Mouse (Mus musculus): Measurements from ENCODE around the gene Chst8.

Chst8 gene

GRCm38 (mm10) chr7:34748501-34748900 lies 64.0 kb downstream of the Chst8 start:
- no peak for DNase-seq

GRCm38 (mm10) chr7:34747661-34748060 lies 64.8 kb downstream of the Chst8 start:
- no peak for DNase-seq

DNA sequence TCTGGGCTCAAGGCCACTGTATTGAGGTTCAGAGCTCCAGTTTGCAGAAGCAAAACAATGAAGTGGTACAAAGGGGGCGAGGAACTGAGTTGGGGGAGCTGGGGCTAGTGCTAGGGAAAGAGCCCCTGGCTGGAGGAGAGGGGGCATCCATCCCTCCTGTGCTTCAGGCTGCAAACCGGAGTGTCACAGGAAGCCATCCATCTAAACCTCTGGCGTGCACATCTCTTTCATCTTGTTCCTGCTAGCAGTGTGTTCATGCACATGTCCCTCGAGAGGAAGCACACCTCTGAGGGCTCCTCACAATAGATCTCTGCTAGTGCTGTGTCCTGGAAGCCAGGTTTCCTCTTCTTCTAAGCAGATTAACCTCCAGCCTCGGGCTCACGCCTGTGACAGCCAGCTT lies 65.9 kb downstream of the Chst8 start:
- DNase-seq, result no peak

GRCm38 (mm10) chr7:34746165-34746564 lies 66.3 kb downstream of the Chst8 start:
- no peak for DNase-seq

DNA sequence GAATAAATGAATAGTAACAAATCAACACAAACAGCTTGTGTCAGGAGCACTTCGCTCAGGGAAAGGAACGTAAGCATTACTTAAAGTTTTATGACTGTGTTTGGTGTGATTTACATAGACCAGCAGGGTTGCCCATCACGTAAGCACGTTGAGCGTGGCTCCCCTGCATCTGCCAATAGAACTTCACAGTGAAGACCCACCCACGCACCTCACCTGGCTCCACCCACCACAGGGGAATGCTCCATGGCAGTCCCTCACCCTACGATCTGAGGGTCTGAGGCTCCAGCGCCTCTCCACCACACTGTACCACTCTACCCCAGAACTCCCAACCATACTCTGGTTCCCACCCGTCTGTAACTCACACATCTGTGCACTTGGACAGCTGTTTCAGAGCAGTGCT lies 67.1 kb downstream of the Chst8 start:
- DNase-seq, result no peak

GRCm38 (mm10) chr7:34744994-34745393 lies 67.5 kb downstream of the Chst8 start:
- DNase-seq, result no peak

DNA sequence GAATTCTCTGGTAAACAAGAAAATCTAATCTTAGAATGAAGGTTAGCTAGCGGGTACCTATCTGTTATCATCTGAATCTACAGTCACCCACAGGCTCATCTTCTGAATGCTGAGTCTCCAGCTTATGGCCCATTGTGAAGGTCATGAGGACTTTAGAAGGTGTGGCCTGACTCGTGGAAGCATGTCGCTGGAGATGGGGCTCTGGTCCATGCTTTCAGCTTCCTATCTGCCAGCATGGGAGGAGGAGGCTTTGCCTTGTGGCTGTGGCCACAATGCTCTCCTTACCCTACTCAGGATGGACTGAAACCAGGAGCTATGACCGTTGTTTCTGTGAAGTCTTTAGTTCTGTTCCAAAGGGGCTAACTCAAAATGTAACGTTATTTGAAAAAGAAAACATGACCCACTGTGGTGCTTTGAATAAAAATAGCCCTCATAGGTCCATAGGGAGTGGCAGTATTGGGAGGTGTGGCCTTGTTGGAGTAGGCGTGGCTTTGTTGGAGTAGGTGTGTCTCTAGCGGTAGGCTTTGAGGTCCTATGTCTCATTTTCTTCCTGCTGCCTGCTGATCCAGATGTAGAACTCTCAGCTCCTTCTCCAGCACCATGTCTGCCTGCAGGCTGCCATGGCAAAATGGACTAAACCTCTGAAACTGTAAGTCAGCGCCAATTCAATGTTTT lies 69.0 kb downstream of the Chst8 start:
- no peak for DNase-seq

- no peak for DNase-seq
These were observed 73.1 kb downstream of the Chst8 start for GRCm38 (mm10) chr7:34739371-34739770.

- DNase-seq, result no peak
These were observed 75.3 kb downstream of the Chst8 start for GRCm38 (mm10) chr7:34737206-34737605.

DNA sequence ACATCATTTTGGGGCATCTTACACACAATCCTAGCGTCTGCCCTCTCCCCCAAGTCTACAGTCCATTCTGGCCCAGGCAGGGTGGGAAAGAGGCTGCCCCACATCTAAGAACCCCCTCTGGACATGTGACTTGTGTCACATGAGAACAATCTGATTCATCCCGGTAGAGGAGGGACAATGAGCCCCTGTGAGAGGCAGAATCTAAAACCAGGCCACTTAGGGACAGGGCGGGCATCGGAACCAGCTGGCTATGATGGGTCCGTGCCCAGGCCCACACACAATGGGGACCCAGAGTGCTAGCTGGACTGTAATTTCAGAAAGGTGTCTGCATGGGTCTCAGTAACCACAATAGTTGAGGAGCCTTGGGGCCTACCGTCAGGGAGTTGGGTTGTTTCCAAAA lies 78.2 kb downstream of the Chst8 start:
- no peak for DNase-seq

DNA sequence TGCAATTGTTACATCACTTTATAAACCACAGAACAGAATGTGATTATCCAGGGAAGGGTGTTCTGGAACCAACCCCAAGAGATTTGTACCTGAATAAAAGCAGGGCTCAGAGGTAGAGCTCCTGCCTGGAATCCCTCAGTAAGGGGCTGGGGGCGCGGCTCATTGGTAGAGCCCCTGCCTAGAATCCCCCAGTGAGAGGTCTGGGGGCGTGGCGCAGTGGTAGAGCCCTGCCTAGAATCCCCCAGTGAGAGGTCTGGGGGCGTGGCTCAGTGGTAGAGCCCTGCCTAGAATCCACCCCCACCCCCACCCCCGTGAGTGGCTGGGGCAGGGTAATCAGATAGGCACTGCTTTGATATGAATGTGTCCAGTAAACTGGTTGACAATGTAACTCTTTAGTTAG lies 83.6 kb downstream of the Chst8 start:
- DNase-seq, result no peak

GRCm38 (mm10) chr7:34725206-34725605 lies 87.3 kb downstream of the Chst8 start:
- no peak for DNase-seq

- DNase-seq, result no peak
These were observed 89.8 kb downstream of the Chst8 start for GRCm38 (mm10) chr7:34722551-34723230.

GRCm38 (mm10) chr7:34722151-34722550 lies 90.4 kb downstream of the Chst8 start:
- no peak for DNase-seq

- DNase-seq, result no peak
These were observed 90.9 kb downstream of the Chst8 start for GRCm38 (mm10) chr7:34721650-34722048.

DNA sequence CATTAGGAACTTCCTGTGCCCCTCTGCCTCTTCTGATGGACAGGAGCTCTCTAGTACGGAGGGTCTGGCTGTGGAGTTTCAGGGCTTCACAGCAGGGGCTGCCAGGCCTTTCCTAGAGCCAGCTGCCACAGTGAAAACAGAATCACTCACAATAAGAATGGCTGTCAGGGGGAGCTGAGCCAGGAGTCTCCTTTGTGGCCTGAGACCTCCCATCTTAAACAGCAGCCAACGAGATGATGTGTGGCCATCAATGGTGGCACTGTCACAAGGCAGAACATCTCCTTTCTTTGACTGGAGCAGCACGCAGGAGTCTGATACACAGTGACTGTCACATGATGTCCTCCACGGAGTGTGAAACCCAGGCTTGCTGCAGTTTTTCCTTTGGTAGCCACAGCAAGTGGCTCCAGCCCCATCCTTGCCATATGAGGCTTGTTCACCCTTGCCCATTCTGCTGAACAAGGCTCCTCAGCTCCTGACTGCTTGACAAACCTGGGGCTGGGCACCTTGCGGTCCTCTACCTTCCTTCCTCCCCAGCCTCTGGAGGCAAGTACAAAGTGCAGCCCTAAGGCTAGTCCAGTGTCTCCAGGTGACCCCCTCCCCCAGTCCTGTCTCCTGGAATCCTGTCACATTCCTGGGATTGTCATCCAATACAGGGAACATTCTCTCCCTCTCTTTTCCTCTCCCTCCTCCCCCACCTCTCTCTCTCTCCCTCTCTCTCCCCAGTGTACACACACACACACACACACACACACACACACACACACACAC lies 91.4 kb downstream of the Chst8 start:
- no peak for DNase-seq

- peak; percentile 70 to 77 for DNase-seq
These were observed 92.9 kb downstream of the Chst8 start for GRCm38 (mm10) chr7:34719599-34719998.

DNA sequence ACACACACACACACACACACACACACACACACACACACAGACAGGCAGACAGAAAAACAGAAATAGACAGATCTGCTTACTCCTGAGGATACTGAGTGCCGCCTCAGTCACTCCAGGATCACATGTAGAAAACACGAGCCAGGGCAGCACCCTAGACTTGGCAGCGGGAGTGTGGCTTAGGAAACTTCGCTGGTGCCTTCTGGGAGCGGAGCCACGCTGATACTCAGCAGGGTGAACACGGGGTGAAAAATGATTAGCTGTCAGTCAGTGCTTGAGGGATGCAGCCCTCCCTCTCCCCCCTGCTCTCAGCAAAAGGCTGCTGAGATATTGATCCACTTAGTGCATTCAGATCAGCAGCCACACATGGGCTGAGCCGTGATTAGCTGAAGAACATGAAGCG lies 93.9 kb downstream of the Chst8 start:
- no peak for DNase-seq

DNA sequence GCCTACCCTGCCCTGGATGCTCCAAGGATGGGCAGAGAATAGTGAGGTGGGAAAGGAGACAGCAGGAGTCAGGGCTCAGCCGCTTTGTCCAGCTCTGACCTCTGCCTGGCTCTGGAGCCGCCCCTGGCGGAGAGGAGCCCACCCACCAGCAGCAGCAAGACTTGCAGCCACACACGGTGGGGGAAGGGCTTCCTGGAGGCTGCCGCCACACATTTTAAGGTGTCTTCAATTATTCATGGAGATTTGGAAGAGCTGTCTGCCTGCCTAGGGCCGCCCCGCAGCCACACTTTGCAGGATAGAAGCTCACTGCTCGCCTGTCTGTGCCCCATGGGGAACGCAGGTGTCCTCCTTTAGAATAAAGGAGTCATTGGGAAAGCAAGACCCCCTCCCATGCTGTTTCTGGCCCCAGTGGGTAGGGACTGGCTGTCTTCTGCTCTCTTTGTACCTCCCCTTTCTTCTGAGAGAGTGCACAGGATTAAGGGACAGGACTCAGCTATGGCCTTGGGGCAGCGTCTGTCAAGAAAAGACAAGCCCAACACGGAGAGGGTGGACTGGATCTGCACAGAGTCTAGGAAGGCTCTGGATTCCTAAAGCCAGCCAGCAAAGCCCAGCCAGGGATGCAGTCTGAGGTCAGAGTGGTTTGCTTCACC lies 95.2 kb downstream of the Chst8 start:
- no peak for DNase-seq

DNA sequence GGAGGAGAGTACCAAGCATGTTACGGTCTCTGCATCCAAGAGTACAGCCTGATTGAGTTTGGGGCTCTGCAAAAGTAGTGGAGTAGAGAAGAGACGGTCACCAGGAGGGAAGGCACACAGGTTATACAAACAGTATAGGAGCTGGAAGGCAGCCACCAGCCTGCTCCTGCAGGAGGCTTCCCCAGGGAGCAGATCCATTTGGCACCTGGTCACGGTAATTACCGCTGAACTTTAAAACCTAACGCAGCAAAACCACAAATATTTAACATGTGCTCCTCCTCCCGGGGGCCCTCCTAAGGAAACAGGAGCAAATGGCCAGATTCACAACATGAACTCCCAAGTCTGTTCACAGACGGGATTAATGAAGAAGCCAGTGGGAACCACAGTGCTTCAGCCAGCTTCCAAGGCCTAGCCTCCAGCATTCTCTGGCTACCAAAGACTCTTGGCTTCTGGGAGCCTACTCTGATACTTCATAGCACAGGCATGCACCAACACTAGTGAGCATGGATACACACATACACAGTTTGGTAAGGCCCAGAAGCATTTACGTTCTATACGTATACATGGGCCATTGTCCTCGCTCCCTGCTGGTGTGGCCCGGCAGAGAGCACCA lies 97.6 kb downstream of the Chst8 start:
- DNase-seq, result peak in 1 of 2 experiments; percentile 20

GRCm38 (mm10) chr7:34709111-34709510 lies 103.4 kb downstream of the Chst8 start:
- DNase-seq, result peak; percentile 65 to 80

DNA sequence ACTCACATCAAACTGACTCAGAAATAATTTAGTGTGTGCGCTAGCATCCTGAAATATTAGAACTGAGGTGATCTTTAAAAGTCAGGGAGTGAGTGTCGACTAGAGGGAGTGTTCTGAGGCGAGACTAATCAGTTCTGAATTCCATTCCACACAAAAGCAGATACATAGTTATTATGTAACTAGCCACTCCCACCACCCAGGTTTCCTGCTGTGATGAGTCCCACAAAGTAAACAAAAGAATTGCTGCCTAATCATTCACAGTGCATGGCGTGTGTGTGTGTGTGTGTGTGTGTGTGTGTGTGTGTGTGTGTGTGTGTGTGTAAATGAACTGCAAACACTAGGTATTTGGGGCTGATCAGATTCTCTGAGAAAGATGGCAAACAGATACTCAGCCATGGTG lies 108.1 kb downstream of the Chst8 start:
- no peak for DNase-seq

GRCm38 (mm10) chr7:34703437-34703836 lies 109.1 kb downstream of the Chst8 start:
- no peak for DNase-seq

All from cerebellum, postnatal 25 days (tissue).